Mouse (Mus musculus): ENCODE measurements around the gene Pamr1.

GRCm38 (mm10) chr2:102661052-102661451 is 111.2 kb downstream of the Pamr1 start:
- TF ChIP-seq CTCF (IDR thresholded peaks at IDR 0.05; ENCODE audit: low read depth) = no peak
- no peak for TF ChIP-seq EP300 (optimal IDR thresholded peaks at IDR 0.05)

All from stomach, postnatal 0 days (tissue).